Mouse (Mus musculus) hindbrain, embryonic 14.5 days (tissue): ENCODE results near the gene Msi1. TPM values are rescaled to one million over a fixed set of nuclear protein-coding genes. Genes with fewer than 3 reads are reported as not detected.

Source experiments
- ATAC-seq: fragments of 200-750 bp; cut with Nextera tagmentation; 2 replicates; pipeline ENCODE4 v1.8.0; 2017; ENCODE audit warnings: moderate number of reproducible peaks, mild to moderate bottlenecking, moderate TSS enrichment, moderate library complexity; ENCODE audit not compliant: low FRiP score
- DNase-seq: peaks from one replicate; pipeline ENCODE4 v3.0.0-alpha.2; 2015; ENCODE audit warnings: low spot score
- H3K27ac ChIP-seq: fragments of 300-500 bp; sonication (generic); 2 replicates; pipeline ENCODE4 v1.5.1; 2014; ENCODE audit warnings: mild to moderate bottlenecking, moderate library complexity
- H3K27me3 ChIP-seq: fragments of 300-500 bp; sonication (generic); 2 replicates; pipeline ENCODE4 v1.6.1; 2014; ENCODE audit warnings: mild to moderate bottlenecking, low read length, mixed read lengths; ENCODE audit not compliant: control insufficient read depth, insufficient read depth
- H3K36me3 ChIP-seq: fragments of 300-500 bp; sonication (generic); replicated peaks from 2 replicates; pipeline ENCODE4 v1.6.1; 2014; ENCODE audit not compliant: control insufficient read depth, insufficient read depth
- H3K4me1 ChIP-seq: fragments of 300-500 bp; sonication (generic); replicated peaks from 2 replicates; pipeline ENCODE4 v1.6.1; 2014; ENCODE audit warnings: antibody characterized with exemption, low read length, mixed read lengths; ENCODE audit not compliant: control insufficient read depth, insufficient read depth
- H3K4me2 ChIP-seq: fragments of 300-500 bp; sonication (generic); replicated peaks from 2 replicates; pipeline ENCODE4 v1.6.1; 2014; ENCODE audit warnings: mild to moderate bottlenecking, moderate library complexity
- H3K4me3 ChIP-seq: fragments of 300-500 bp; sonication (generic); replicated peaks from 2 replicates; pipeline ENCODE4 v1.5.1; 2014; ENCODE audit warnings: mild to moderate bottlenecking, low read length
- H3K9ac ChIP-seq: fragments of 300-500 bp; sonication (generic); 2 replicates; pipeline ENCODE4 v1.6.1; 2014
- H3K9me3 ChIP-seq: fragments of 300-500 bp; sonication (generic); 2 replicates; pipeline ENCODE4 v1.6.1; 2016; ENCODE audit warnings: low read length; ENCODE audit not compliant: control insufficient read depth
- WGBS: fragments of 180-500 bp; shearing (Covaris S2); extraction: QIAGEN DNeasy Blood & Tissue Kit; methylation state at CpG from one replicate; pipeline ENCODE4 v1.1.7; 2014; 5-methylcytosine and 5-hydroxymethylcytosine counted together
- polyA plus RNA-seq: library from polyadenylated mRNA; unstranded; fragments of >200 nt; fragmentation: Nextera tagmentation; extraction: Ambion mirVana; gene quantifications from 2 replicates; pipeline ENCODE4 v1.2.1, GENCODE M21; 2014

Gene Msi1
- polyA plus RNA-seq, 1 experiment from 2014 or later = 60.2 TPM

DNA sequence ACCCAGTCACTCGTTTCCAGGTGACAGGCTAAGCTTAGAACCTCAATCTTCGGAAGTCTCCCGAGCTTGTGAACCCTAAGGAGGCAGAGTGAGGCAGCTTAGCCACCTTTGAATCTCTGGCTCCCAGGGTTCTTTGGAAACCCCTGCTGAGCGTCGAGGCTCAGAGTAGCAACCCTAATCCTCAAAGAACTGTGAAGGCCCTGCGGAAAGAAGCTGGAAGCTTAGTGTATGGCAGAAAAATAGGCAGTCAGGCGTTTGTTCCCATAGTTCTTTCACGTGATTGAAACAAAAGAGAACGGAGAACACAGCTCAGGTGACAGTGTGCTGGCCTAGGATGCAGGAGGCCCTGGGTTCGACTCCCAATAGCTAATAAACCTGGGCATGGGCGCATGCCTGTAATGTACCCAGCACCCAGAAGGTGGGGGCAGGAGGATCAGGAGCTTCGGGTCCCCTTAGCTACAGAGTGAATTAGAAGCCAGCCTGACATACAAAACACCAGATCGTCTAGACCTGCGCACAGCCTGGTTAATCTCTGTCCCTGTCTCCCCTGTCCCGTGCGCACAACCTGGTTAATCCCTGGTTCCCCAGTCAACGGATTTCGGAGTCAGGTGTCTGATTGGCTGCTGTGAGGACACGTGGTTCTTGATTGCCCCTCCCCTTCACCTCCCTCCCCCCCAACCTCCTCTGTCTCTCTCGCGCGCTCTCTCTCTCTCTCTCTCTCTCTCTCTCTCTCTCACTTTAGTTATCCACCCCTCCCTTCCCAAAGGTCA is 46.1 kb downstream of the Msi1 start:
- H3K4me3 ChIP-seq = peak overlapping the region; percentile 38
- ATAC-seq (peak; percentile 88), DNase-seq (peak; percentile 74)
- peak overlapping the region; percentile 58 for H3K9ac ChIP-seq
- 14% methylated on average over 22 of the region's 22 CpGs for whole genome bisulfite sequencing
- no peaks in the 10 kb centered on the region for H3K27me3 ChIP-seq
- H3K27ac ChIP-seq = peak overlapping the region; percentile 55; the same call in 1 of the 2 replicates
- peak overlapping the region; percentile 55 for H3K4me2 ChIP-seq
- H3K9me3 ChIP-seq = no peaks in the 10 kb centered on the region
- H3K36me3 ChIP-seq = no peaks in the 10 kb centered on the region; the same call in 1 of the 2 replicates
- peaks cover 10% of the 10 kb centered on the region; the same call in 1 of the 2 replicates for H3K4me1 ChIP-seq

DNA sequence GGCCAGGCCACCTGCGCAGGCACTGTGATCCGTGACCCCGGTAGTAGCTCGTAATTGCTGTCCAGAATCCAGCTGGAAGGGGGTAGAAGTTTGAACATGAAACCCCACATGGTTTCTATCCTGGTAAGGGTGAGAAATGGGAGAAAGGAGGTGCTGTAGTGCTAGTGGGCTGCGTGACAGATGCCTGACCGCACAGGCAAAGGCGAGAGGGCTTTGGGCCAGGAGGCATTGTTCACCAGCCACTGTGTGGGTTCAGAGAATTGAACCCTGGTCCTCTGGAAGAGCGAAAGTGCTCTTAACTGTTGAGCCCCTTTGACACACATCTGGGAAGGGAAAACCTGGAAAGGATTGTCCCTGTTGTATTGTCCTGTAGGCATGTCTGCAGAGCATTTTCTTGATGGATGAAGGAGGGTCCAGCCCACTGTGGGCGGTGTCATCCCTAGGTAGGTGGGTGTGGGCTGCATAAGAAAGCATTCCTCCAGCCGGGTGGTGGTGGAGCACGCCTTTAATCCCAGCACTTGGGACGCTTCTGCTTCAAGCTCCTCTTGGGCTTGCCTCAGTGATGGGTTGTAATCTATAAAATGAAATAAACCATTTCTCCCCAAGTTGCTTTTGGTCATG is 46.8 kb downstream of the Msi1 start:
- no peaks in the 10 kb centered on the region for H3K9me3 ChIP-seq
- H3K27me3 ChIP-seq = no peaks in the 10 kb centered on the region; the same call in 1 of the 2 replicates
- H3K9ac ChIP-seq = peak overlapping the region; percentile 58; the same call in 1 of the 2 replicates
- DNase-seq (no peak), ATAC-seq (peak; percentile 59; the same call in 1 of the 2 replicates)
- peak overlapping the region; percentile 38 for H3K4me3 ChIP-seq
- peak overlapping the region; percentile 55 for H3K4me2 ChIP-seq
- no peak overlapping the region for H3K27ac ChIP-seq
- H3K4me1 ChIP-seq = peaks cover 10% of the 10 kb centered on the region; the same call in 1 of the 2 replicates
- WGBS = 37% methylated on average over 12 of the region's 12 CpGs
- no peaks in the 10 kb centered on the region; the same call in 1 of the 2 replicates for H3K36me3 ChIP-seq

DNA sequence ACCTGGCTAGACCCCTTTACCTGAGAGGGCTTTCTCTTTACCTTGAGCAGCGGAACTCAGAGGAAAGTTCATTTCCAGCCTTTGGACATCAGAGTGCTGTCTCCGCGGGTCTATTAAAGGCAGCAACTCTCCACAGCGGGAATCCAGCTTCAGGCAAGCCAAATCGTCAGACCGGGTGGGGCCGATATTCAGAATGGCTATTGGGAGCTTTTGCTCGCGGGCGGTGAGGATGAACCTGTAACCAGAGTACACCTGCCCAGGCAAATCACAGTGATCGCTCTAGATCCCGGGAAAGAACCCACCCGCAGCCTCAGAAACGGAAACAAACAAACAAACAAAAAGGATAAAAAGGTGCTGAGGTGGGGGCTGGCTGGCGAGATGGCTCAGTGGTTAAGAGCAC is 50.2 kb downstream of the Msi1 start:
- 43% methylated on average over 15 of the region's 15 CpGs for WGBS
- ATAC-seq = no peak
- no peak overlapping the region for H3K9ac ChIP-seq
- H3K27me3 ChIP-seq = no peaks in the 10 kb centered on the region; the same call in 1 of the 2 replicates
- no peak for DNase-seq
- H3K4me1 ChIP-seq = peaks cover 29% of the 10 kb centered on the region
- H3K9me3 ChIP-seq = no peaks in the 10 kb centered on the region
- no peak overlapping the region for H3K27ac ChIP-seq
- no peak overlapping the region for H3K4me2 ChIP-seq
- no peaks in the 10 kb centered on the region; the same call in 1 of the 2 replicates for H3K36me3 ChIP-seq
- no peak overlapping the region for H3K4me3 ChIP-seq

DNA sequence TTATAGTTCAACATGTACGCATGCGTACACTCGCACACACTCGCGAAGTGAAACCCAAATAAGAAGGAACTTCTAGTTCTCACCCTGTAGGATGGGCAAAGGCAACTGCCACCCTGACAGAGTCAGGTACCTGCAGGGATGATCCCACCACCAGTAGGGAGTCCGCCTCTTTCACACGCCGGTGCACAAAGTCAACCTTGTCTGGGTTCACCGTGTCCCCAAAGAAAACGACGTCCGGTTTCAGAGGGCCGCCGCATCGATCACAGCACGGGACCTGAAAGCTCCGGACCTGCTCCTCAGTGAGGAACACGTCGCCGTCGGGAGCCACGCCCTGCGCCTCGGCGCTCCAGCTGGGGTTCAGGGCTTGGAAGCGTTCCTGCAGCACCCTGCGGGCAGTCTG is 50.7 kb downstream of the Msi1 start:
- ATAC-seq = no peak
- Histone ChIP-seq H3K36me3 (no peaks in the 10 kb centered on the region; the same call in 1 of the 2 replicates), H3K27ac (no peak overlapping the region), H3K9me3 (no peaks in the 10 kb centered on the region), H3K9ac (no peak overlapping the region), H3K4me1 (peaks cover 34% of the 10 kb centered on the region), H3K4me2 (peak overlapping the region; percentile 34), H3K27me3 (no peaks in the 10 kb centered on the region; the same call in 1 of the 2 replicates), H3K4me3 (peak overlapping the region; percentile 2; the same call in 1 of the 2 replicates)
- 15% methylated on average over 27 of the region's 27 CpGs for WGBS
- no peak for DNase-seq

DNA sequence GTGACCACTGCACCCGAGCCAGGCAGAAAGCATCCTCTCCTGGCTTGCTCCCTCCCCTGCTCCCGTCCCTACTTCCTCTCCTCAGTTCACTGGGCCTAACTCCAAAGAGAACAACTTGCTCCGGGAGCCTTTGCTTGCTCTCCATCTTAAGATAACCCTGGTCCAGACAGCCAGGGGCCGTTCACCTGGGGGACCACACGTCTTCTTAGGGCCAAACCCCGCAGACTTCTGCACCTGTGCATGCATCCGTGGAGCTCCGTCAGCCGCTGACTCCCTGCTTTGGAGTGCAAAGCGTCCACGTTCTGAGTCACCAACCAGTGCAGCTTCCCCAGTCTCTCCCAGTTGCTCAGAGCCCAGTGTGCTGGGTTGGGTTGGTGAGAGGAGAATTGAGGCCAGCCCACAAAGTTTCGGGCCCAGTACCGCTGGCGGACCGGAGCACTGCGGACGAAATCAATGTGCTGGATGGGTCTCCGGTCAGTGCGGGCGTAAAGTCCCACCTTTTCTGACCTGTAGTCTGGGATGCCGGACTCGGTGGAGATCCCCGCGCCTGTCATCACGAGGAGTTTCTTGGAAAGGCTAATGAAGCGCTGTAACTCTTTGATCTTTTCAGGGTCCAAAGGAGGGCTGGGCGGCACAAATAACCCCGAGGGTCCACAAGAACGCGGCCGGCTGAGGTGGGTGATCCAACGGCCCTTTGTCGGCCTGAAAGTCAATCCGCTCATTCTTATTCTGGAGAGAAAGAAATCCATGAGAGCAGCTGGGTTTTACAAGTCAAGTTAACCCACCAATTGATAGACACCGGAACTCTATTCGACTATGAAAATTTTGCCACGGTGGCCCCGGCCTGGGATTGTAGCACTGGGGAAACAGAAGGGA is 53.2 kb downstream of the Msi1 start:
- Histone ChIP-seq H3K4me2 (peak overlapping the region; percentile 68), H3K9ac (peak overlapping the region; percentile 42; the same call in 1 of the 2 replicates), H3K9me3 (no peaks in the 10 kb centered on the region), H3K4me3 (peak overlapping the region; percentile 14), H3K27me3 (no peaks in the 10 kb centered on the region; the same call in 1 of the 2 replicates), H3K36me3 (no peaks in the 10 kb centered on the region; the same call in 1 of the 2 replicates), H3K4me1 (peaks cover 30% of the 10 kb centered on the region), H3K27ac (no peak overlapping the region)
- DNase-seq = no peak
- ATAC-seq = no peak
- 24% methylated on average over 38 of the region's 38 CpGs for WGBS

DNA sequence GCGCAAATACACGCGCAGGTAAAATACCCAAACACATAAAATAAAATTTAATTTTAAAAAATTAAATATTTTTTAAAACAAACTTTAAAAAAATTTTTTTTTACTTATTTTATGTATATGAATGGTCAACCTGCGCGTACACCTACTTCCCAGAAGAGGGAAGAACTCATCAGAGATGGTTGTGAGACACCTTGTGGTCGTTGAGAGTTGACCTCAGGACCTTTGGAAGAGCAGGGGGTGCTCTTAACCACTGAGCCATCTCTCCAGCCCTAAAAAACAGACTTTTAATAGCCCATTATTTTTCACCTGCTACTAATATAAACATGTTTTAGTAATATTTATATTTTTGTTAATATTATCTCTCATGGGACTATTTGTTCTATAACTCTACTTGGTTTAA is 54.0 kb downstream of the Msi1 start:
- peak overlapping the region; percentile 68 for H3K4me2 ChIP-seq

DNA sequence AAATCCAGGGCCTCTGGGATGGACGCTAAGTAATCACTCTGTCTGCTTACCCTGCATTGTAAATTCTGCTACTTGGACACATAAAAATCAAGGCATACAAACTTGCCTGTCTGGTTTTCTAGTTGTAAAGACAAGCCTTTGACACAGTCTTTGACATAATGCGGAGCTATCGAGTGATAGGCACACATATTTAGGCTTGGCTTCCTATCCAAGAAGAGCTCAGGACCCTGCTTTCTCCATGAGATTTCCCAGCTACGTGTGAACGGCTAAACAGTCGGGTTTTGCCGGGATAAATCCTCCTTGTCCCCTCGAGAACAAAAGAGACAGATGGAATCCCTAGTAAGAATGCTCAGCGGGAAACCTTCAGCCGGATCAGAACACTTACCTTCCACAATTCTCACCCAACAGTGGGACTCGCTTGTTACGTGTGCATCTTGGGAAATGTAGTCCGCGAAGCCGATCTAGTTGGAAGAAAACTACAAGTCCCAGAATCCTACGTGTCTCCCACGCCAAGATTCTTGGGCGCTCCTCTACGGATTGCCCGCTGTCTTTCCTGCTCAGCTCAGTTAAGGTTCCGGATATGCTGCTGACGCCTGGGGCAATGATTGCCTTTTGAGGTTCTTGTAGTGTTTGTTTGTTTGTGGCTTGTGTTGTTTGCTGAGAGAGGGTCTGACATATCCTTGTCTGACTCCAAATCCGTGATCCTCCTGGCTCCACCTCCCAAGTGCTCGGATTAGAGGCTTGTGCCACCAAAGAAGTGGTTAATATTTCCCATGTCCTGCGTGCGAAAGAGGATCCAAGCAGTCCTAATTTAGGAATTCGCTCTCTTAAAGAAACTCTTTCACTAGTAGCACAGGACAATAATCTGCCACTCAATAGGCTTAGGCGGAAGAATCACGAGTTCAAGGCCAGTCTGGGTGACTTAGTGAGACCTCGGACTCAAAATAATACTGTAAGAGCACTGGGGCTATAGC is 54.8 kb downstream of the Msi1 start, which contains the start of gene Sirt4:
TSS of gene Sirt4 (minus strand) at position 779 of the 974 bp plus-strand sequence.
- H3K4me3 ChIP-seq = peak within 1 kb of the TSS; percentile 38
- no peaks in the 10 kb centered on the region for H3K36me3 ChIP-seq
- peak within 1 kb of the TSS; percentile 68 for H3K4me2 ChIP-seq
- no peaks in the 10 kb centered on the region; the same call in 1 of the 2 replicates for H3K27me3 ChIP-seq
- no peaks in the 10 kb centered on the region for H3K9me3 ChIP-seq
- H3K9ac ChIP-seq = peak within 1 kb of the TSS; percentile 66
- peak within 1 kb of the TSS; percentile 61 for H3K27ac ChIP-seq
- WGBS = 9% methylated on average over 30 of the region's 30 CpGs
- H3K4me1 ChIP-seq = peaks cover 36% of the 10 kb centered on the region
- DNase-seq (peak; percentile 97), ATAC-seq (peak; percentile 85)

More for the DNA sequence above, 54.0 kb downstream of the Msi1 start:
- DNase-seq (no peak), ATAC-seq (no peak)
- Histone ChIP-seq H3K9me3 (no peaks in the 10 kb centered on the region), H3K36me3 (no peaks in the 10 kb centered on the region), H3K9ac (0 out of 2 replicates have a peak overlapping the region, but pooled peaks have one; percentile 42), H3K4me1 (peaks cover 31% of the 10 kb centered on the region), H3K4me3 (peak overlapping the region; percentile 14), H3K27me3 (no peaks in the 10 kb centered on the region; the same call in 1 of the 2 replicates), H3K27ac (no peak overlapping the region)
- WGBS = 35% methylated on average over 6 of the region's 6 CpGs

DNA sequence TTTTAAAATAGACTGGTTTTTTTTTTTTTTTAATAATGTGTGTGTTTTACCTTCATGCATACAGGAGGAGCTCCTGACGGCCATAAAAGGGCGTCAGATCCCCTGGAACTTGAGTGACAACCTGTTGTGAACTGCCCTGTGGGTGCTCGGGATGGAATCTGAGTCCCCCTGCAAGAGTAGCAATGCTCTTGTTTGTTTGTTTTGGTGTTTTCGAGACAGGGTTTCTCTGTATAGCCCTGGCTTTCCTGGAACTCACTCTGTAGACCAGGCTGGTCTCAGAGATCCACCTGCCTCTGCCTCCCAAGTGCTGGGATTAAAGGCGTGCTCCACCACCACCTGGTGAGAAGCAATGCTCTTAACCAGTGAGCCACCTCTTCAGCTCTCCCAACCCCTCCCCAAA is 55.6 kb downstream of the Msi1 start:
- H3K36me3 ChIP-seq = no peaks in the 10 kb centered on the region
- 63% methylated on average over 5 of the region's 5 CpGs for WGBS

More for the DNA sequence above, 55.6 kb downstream of the Msi1 start:
- H3K9ac ChIP-seq = peak overlapping the region; percentile 66
- no peaks in the 10 kb centered on the region for H3K9me3 ChIP-seq
- no peaks in the 10 kb centered on the region; the same call in 1 of the 2 replicates for H3K27me3 ChIP-seq
- DNase-seq (no peak), ATAC-seq (no peak)
- H3K4me2 ChIP-seq = peak overlapping the region; percentile 68
- peak overlapping the region; percentile 38 for H3K4me3 ChIP-seq
- peaks cover 35% of the 10 kb centered on the region for H3K4me1 ChIP-seq
- H3K27ac ChIP-seq = no peak overlapping the region
